ENCODE assay signal across 24 mouse cellular contexts in the genomic region with DNA sequence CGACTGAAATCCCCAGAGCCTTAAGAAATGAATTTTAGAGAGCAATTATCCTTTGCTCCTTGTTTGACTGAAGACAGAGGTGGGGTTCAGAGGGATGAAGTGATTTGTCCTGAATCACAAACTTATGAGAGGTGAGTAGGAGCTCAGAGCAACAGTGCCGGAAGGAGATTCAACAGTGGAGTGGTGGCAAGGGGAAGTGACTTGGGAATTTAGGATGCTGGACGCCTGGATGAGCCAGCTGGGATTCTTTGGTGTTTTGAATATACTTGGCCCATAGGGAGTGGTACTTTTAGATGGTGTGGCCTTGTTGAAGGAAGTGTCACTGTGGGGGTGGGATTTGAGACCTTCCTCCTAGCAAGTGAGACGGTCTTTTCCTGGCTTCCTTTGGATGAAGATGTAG.
"Had no signal": no experiment of that assay in that cellular context is flagged by ENCODE, and none has a peak within 500 bp of the region (broad histone marks: within the 10 kb centered on the region; RNA-seq: fewer than 3 reads in every experiment).

No protein-coding gene starts in this region.

- H3K9ac ChIP-seq: heart, embryonic 13.5 days; heart, embryonic 15.5 days; hindbrain, embryonic 13.5 days; hindbrain, embryonic 15.5 days; kidney, embryonic 15.5 days; limb, embryonic 12.5 days; liver, embryonic 13.5 days; liver, embryonic 15.5 days had no signal

- H3K27ac ChIP-seq: heart, embryonic 13.5 days; heart, embryonic 15.5 days; hindbrain, embryonic 13.5 days; hindbrain, embryonic 15.5 days; hindbrain, postnatal 0 days; kidney, embryonic 15.5 days; kidney, postnatal 0 days; limb, embryonic 12.5 days; liver, embryonic 13.5 days; liver, embryonic 15.5 days had no signal

- H3K9me3 ChIP-seq: heart, embryonic 13.5 days; heart, embryonic 15.5 days; hindbrain, embryonic 13.5 days; hindbrain, embryonic 15.5 days; kidney, embryonic 15.5 days; limb, embryonic 12.5 days; liver, embryonic 13.5 days; liver, embryonic 15.5 days had no signal

- H3K4me3 ChIP-seq: heart, embryonic 13.5 days; heart, embryonic 15.5 days; hindbrain, embryonic 13.5 days; hindbrain, embryonic 15.5 days; kidney, embryonic 15.5 days; limb, embryonic 12.5 days; liver, embryonic 13.5 days; liver, embryonic 15.5 days had no signal

- DNase-seq: gastrocnemius, postnatal 10 days; heart, postnatal 36 days; kidney, adult 11 months; kidney, adult 2 months; kidney, adult 9 months; kidney, postnatal 14 days; kidney, postnatal 36 days; layer of hippocampus, adult 9-11 months; layer of hippocampus, postnatal 36 days; left cerebral cortex, postnatal 4 days; liver; liver, embryonic 13.5 days had no signal

- H3K4me2 ChIP-seq: heart, embryonic 11.5 days; heart, embryonic 13.5 days; heart, embryonic 15.5 days; hindbrain, embryonic 13.5 days; hindbrain, embryonic 15.5 days; kidney, embryonic 15.5 days; limb, embryonic 12.5 days; liver, embryonic 11.5 days; liver, embryonic 13.5 days; liver, embryonic 15.5 days had no signal

- H3K27me3 ChIP-seq: heart, embryonic 13.5 days; heart, embryonic 15.5 days; hindbrain, embryonic 13.5 days; hindbrain, embryonic 15.5 days; kidney, embryonic 15.5 days; limb, embryonic 12.5 days; liver, embryonic 13.5 days; liver, embryonic 15.5 days had no signal

- ATAC-seq: hindbrain, postnatal 0 days; intestine, embryonic 16.5 days had no signal

- H3K4me1 ChIP-seq: heart, embryonic 15.5 days; hindbrain, embryonic 15.5 days; kidney, embryonic 15.5 days; limb, embryonic 12.5 days; liver, embryonic 13.5 days; liver, embryonic 15.5 days had no signal

- H3K36me3 ChIP-seq: heart, embryonic 13.5 days; heart, embryonic 15.5 days; hindbrain, embryonic 13.5 days; hindbrain, embryonic 15.5 days; kidney, embryonic 15.5 days; limb, embryonic 12.5 days; liver, embryonic 13.5 days; liver, embryonic 15.5 days had no signal
